Mouse (Mus musculus): ENCODE results near the gene Nav2. TPM values are rescaled to one million over a fixed set of nuclear protein-coding genes. Genes with fewer than 3 reads are reported as not detected.

Gene Nav2
- total and polyA plus RNA-seq, 3 experiments: 2.0 to 2.7 TPM; not detected in 1

- Histone ChIP-seq H3K27ac (ENCODE audit: control insufficient read depth, low read depth, low read length) (no peak overlapping the region), H3K79me2 (ENCODE audit: control insufficient read depth, insufficient read depth, low read length, poor library complexity) (peaks cover 7% of the 10 kb centered on the region), H3K27me3 (ENCODE audit: control insufficient read depth in 1 of 2, insufficient read depth in 2 of 2, low read length in 2 of 2) (no peaks in the 10 kb centered on the region), H3K36me3 (ENCODE audit: control insufficient read depth in 1 of 2, insufficient read depth in 2 of 2, low read length in 2 of 2) (peaks cover 8 to 18% of the 10 kb centered on the region in 2 experiments), H3K9me3 (replicated peaks; ENCODE audit: insufficient read depth, low read length) (no peaks in the 10 kb centered on the region), H3K4me3 (ENCODE audit: control insufficient read depth in 1 of 2, insufficient read depth in 1 of 2, low read depth in 2 of 2, low read length in 2 of 2) (no peak overlapping the region), H3K9ac (ENCODE audit: control insufficient read depth, low read depth, low read length, poor library complexity, severe bottlenecking) (no peak overlapping the region), H3K4me1 (ENCODE audit: control insufficient read depth in 1 of 2, insufficient read depth in 2 of 2, low read length in 2 of 2) (peaks cover 0 to 6% of the 10 kb centered on the region in 2 experiments; a peak in 1 of 4 replicates)
- DNase-seq (ENCODE audit: low read depth, low spot score): no peak
- TF ChIP-seq MYB (IDR thresholded peaks at IDR 0.05; ENCODE audit: low read depth, low read length): no peak
- no peak for TF ChIP-seq ZNF384 (IDR thresholded peaks at IDR 0.05; ENCODE audit: low read depth, low read length)
- no peak for TF ChIP-seq NRF1 (IDR thresholded peaks at IDR 0.05; ENCODE audit: insufficient read depth, low read depth, low read length, poor library complexity, severe bottlenecking)
- no peak for TF ChIP-seq MAFK (IDR thresholded peaks at IDR 0.05; ENCODE audit: borderline replicate concordance, low read depth, low read length)
- TF ChIP-seq POLR2AphosphoS2 (IDR thresholded peaks at IDR 0.05; ENCODE audit: low read length): no peak
These were observed 33.4 kb upstream of the Nav2 start for GRCm38 (mm10) chr7:48875096-48875495.

- Histone ChIP-seq H3K27ac (ENCODE audit: control insufficient read depth, low read depth, low read length) (no peak overlapping the region), H3K9me3 (replicated peaks; ENCODE audit: insufficient read depth, low read length) (no peaks in the 10 kb centered on the region), H3K9ac (ENCODE audit: control insufficient read depth, low read depth, low read length, poor library complexity, severe bottlenecking) (no peak overlapping the region), H3K4me1 (ENCODE audit: control insufficient read depth in 1 of 2, insufficient read depth in 2 of 2, low read length in 2 of 2) (peaks cover 0 to 6% of the 10 kb centered on the region in 2 experiments; a peak in 1 of 4 replicates), H3K27me3 (ENCODE audit: control insufficient read depth in 1 of 2, insufficient read depth in 2 of 2, low read length in 2 of 2) (no peaks in the 10 kb centered on the region), H3K36me3 (ENCODE audit: control insufficient read depth in 1 of 2, insufficient read depth in 2 of 2, low read length in 2 of 2) (peaks cover 8 to 17% of the 10 kb centered on the region in 2 experiments), H3K4me3 (ENCODE audit: control insufficient read depth in 1 of 2, insufficient read depth in 1 of 2, low read depth in 2 of 2, low read length in 2 of 2) (no peak overlapping the region), H3K79me2 (ENCODE audit: control insufficient read depth, insufficient read depth, low read length, poor library complexity) (peaks cover 14% of the 10 kb centered on the region)
- TF ChIP-seq ELF1 (IDR thresholded peaks at IDR 0.05; ENCODE audit: low read depth, low read length) (no peak), TBP (IDR thresholded peaks at IDR 0.05; ENCODE audit: low read depth, low read length) (no peak), CHD2 (IDR thresholded peaks at IDR 0.05; ENCODE audit: low read length) (no peak), USF2 (IDR thresholded peaks at IDR 0.05; ENCODE audit: borderline replicate concordance in 1 of 2, insufficient read depth in 1 of 2, low read depth in 1 of 2, low read length in 2 of 2) (no peak), SMC3 (IDR thresholded peaks at IDR 0.05; ENCODE audit: low read depth, low read length) (peak; percentile 77), ZC3H11A (IDR thresholded peaks at IDR 0.05; ENCODE audit: low read depth, low read length) (peak; percentile 34), CTCF (IDR thresholded peaks at IDR 0.05 in 2 of 3, conservative IDR thresholded peaks at IDR 0.05 in 1 of 3; ENCODE audit: control insufficient read depth in 1 of 3, insufficient read depth in 1 of 3, low read depth in 2 of 3, low read length in 3 of 3, poor library complexity in 1 of 3, severe bottlenecking in 1 of 3) (peak; percentile 61 to 88 (median 80)), CHD1 (IDR thresholded peaks at IDR 0.05; ENCODE audit: low read depth, low read length) (no peak), RAD21 (IDR thresholded peaks at IDR 0.05; ENCODE audit: low read depth, low read length) (peak; percentile 63), SIN3A (IDR thresholded peaks at IDR 0.05; ENCODE audit: low read length) (0 out of 2 replicates have a peak, but pooled peaks have one; percentile 25), RCOR1 (IDR thresholded peaks at IDR 0.05; ENCODE audit: low read depth, low read length) (no peak), MYB (IDR thresholded peaks at IDR 0.05; ENCODE audit: low read depth, low read length) (no peak), ZKSCAN1 (IDR thresholded peaks at IDR 0.05; ENCODE audit: low read depth, low read length) (no peak), JUND (IDR thresholded peaks at IDR 0.05; ENCODE audit: low read depth, low read length) (no peak), KAT2A (conservative IDR thresholded peaks at IDR 0.05; ENCODE audit: low read depth, low read length) (no peak), USF1 (IDR thresholded peaks at IDR 0.05; ENCODE audit: low read depth, low read length) (no peak)
- peak; percentile 75 for DNase-seq (ENCODE audit: low read depth, low spot score)
These were observed 32.0 kb upstream of the Nav2 start for GRCm38 (mm10) chr7:48876526-48876925.

All from MEL (cell line).